In the genomic region with DNA sequence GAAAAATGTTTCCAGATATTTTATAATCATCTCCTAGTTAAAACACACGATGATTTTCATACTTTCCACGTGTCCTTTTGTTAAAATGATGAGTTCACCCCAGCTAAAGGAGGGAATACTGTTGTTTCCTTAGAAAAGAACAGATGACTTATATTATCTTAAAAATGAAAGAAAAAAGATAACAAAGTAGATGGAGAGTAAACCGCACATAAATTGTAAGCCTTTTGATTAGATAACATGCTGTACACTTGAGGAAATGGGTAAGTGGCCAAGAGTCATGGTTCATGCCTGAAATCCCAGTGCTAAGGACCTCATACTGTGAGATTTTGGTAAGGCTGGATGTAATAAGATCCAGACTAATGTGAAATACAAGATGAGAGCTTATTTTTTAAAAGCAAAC, we compare ENCODE assay signal across 32 mouse cellular contexts.
"Had no signal": no experiment of that assay in that cellular context is flagged by ENCODE, and none has a peak within 500 bp of the region (broad histone marks: within the 10 kb centered on the region; RNA-seq: fewer than 3 reads in every experiment).

No protein-coding gene starts in this region.

- H3K4me3 ChIP-seq: limb, embryonic 10.5 days; limb, embryonic 12.5 days; limb, embryonic 13.5 days; limb, embryonic 15.5 days; liver, embryonic 12.5 days; liver, embryonic 13.5 days; liver, embryonic 15.5 days; lung, embryonic 15.5 days; megakaryocyte, embryonic 14.5 days; midbrain, embryonic 10.5 days; midbrain, embryonic 12.5 days; midbrain, embryonic 13.5 days; midbrain, embryonic 15.5 days; myocyte; neural tube, embryonic 12.5 days had no signal

- H3K4me1 ChIP-seq: limb, embryonic 10.5 days; limb, embryonic 12.5 days; limb, embryonic 13.5 days; limb, embryonic 15.5 days; liver, embryonic 12.5 days; liver, embryonic 13.5 days; liver, embryonic 15.5 days; lung, embryonic 15.5 days; megakaryocyte, embryonic 14.5 days; midbrain, embryonic 10.5 days; midbrain, embryonic 12.5 days; midbrain, embryonic 13.5 days; midbrain, embryonic 15.5 days; neural tube, embryonic 12.5 days had no signal

- H3K27ac ChIP-seq: limb, embryonic 10.5 days; limb, embryonic 12.5 days; limb, embryonic 13.5 days; limb, embryonic 15.5 days; liver, embryonic 12.5 days; liver, embryonic 13.5 days; liver, embryonic 14.5 days; liver, embryonic 15.5 days; lung, embryonic 15.5 days; macrophage; midbrain, embryonic 10.5 days; midbrain, embryonic 12.5 days; midbrain, embryonic 13.5 days; midbrain, embryonic 15.5 days; neural tube, embryonic 12.5 days had no signal

- H3K9me3 ChIP-seq: limb, embryonic 10.5 days; limb, embryonic 12.5 days; limb, embryonic 13.5 days; limb, embryonic 15.5 days; liver, embryonic 12.5 days; liver, embryonic 13.5 days; liver, embryonic 15.5 days; lung, embryonic 15.5 days; megakaryocyte, embryonic 14.5 days; midbrain, embryonic 10.5 days; midbrain, embryonic 12.5 days; midbrain, embryonic 13.5 days; midbrain, embryonic 15.5 days; neural tube, embryonic 12.5 days had no signal

- H3K27me3 ChIP-seq: limb, embryonic 12.5 days; limb, embryonic 13.5 days; limb, embryonic 15.5 days; liver, embryonic 12.5 days; liver, embryonic 13.5 days; liver, embryonic 15.5 days; lung, embryonic 15.5 days; megakaryocyte, embryonic 14.5 days; midbrain, embryonic 12.5 days; midbrain, embryonic 13.5 days; midbrain, embryonic 15.5 days; neural tube, embryonic 12.5 days had no signal

- H3K4me2 ChIP-seq: limb, embryonic 12.5 days; limb, embryonic 13.5 days; limb, embryonic 15.5 days; liver, embryonic 11.5 days; liver, embryonic 12.5 days; liver, embryonic 13.5 days; liver, embryonic 15.5 days; lung, embryonic 14.5 days; lung, embryonic 15.5 days; midbrain, embryonic 11.5 days; midbrain, embryonic 12.5 days; midbrain, embryonic 13.5 days; midbrain, embryonic 15.5 days; neural tube, embryonic 12.5 days had no signal

- DNase-seq: left cerebral cortex, postnatal 4 days; liver; liver, embryonic 13.5 days; liver, postnatal 0 days; lung, adult 18-20 months; lung, adult 2 months; lung, embryonic 14.5 days; lung, postnatal 10 days; lung, postnatal 14 days; lung, postnatal 36 days; lung, postnatal 4 days; midbrain, embryonic 14.5 days had no signal

- ATAC-seq: liver, embryonic 12.5 days; liver, postnatal 0 days; lung, postnatal 0 days; midbrain, embryonic 13.5 days; midbrain, embryonic 15.5 days; midbrain, embryonic 16.5 days had no signal

- H3K9ac ChIP-seq: limb, embryonic 12.5 days; limb, embryonic 13.5 days; limb, embryonic 15.5 days; liver, embryonic 12.5 days; liver, embryonic 13.5 days; liver, embryonic 14.5 days; liver, embryonic 15.5 days; liver, postnatal 0 days; lung, embryonic 14.5 days; lung, embryonic 15.5 days; midbrain, embryonic 12.5 days; midbrain, embryonic 13.5 days; midbrain, embryonic 15.5 days; neural tube, embryonic 12.5 days had no signal

- H3K36me3 ChIP-seq: limb, embryonic 10.5 days; limb, embryonic 12.5 days; limb, embryonic 13.5 days; limb, embryonic 15.5 days; liver, embryonic 12.5 days; liver, embryonic 13.5 days; liver, embryonic 15.5 days; lung, embryonic 15.5 days; midbrain, embryonic 10.5 days; midbrain, embryonic 12.5 days; midbrain, embryonic 13.5 days; midbrain, embryonic 15.5 days; neural tube, embryonic 12.5 days had no signal
